Mouse (Mus musculus) liver, postnatal 0 days (tissue): ENCODE data around the gene Celf3.

Experiments
- CTCF ChIP-seq: sonication (generic); IDR thresholded peaks from 2 replicates; pipeline ENCODE4 v1.5.1; 2016; ENCODE audit warnings: antibody characterized with exemption, low read depth
- EP300 ChIP-seq: IDR thresholded peaks from 2 replicates; pipeline ENCODE4 v1.6.1; 2016; ENCODE audit warnings: antibody characterized with exemption, low read depth, mild to moderate bottlenecking

DNA sequence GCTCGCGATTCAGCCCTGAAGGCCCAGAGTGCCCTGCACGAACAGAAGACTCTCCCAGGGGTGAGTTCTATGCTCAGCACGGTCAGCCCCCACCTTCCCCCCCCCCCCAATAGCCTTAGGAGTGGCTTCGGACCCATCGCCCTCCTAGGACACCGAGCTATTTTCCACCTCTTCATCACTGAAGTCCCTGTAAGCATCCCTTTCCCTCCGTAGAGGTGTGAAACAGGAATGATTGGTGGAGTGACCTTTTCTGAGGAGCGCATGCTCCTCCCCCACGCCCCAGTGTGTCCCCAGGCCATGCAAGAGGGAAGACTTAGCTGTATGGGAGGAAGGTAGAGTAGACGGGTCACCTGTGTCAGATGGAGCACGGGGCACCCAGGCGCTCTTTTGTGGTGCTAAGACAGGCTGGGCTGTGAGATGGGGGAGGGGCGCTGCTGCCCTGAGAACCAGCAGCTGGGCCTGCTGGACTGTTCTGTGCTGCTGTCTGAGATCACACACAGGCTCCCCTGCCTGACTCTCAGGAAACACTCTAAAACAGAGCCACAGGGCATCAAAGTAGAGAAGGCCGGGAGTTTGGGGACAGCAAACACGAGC, 2.3 kb downstream of the Celf3 start, which contains the start of gene Riiad1:
- TF ChIP-seq EP300: no peak
- no peak for TF ChIP-seq CTCF
